Mouse (Mus musculus): ENCODE measurements around the gene Ppfia3. TPM values are rescaled to one million over a fixed set of nuclear protein-coding genes. Genes with fewer than 3 reads are reported as not detected.

The Ppfia3 gene
- polyA plus RNA-seq, 1 experiment from 2014 or later, result 10.7 TPM

- H3K27me3 ChIP-seq (replicated peaks; ENCODE audit: control insufficient read depth, insufficient read depth, low read length), result no peaks in the 10 kb centered on the region
- H3K9ac ChIP-seq (ENCODE audit: low read length), result peak within 1 kb of the TSS; percentile 84
- WGBS, result under 1% methylated on average over 60 of the region's 60 CpGs
- peaks cover 18% of the 10 kb centered on the region for H3K36me3 ChIP-seq (ENCODE audit: control insufficient read depth, insufficient read depth, low read length)
- peaks cover 20% of the 10 kb centered on the region for H3K4me1 ChIP-seq (ENCODE audit: control insufficient read depth, insufficient read depth, low read length)
- peak within 1 kb of the TSS; percentile 97 for H3K27ac ChIP-seq (ENCODE audit: low read depth, low read length)
- peak within 1 kb of the TSS; percentile 65 for H3K4me3 ChIP-seq (ENCODE audit: low read depth, low read length)
- peak; percentile 97 for ATAC-seq
- DNase-seq (ENCODE audit: low spot score), result peak; percentile 100
- H3K4me2 ChIP-seq (ENCODE audit: low read length), result peak within 1 kb of the TSS; percentile 100
- H3K9me3 ChIP-seq (replicated peaks; ENCODE audit: control insufficient read depth, low read length), result no peaks in the 10 kb centered on the region
These were observed 28.9 kb upstream of the Ppfia3 start, which contains the start of gene Snrnp70 for GRCm38 (mm10) chr7:45395578-45396336. TSS of gene Snrnp70 (minus strand) at chr7:45395742.

DNA sequence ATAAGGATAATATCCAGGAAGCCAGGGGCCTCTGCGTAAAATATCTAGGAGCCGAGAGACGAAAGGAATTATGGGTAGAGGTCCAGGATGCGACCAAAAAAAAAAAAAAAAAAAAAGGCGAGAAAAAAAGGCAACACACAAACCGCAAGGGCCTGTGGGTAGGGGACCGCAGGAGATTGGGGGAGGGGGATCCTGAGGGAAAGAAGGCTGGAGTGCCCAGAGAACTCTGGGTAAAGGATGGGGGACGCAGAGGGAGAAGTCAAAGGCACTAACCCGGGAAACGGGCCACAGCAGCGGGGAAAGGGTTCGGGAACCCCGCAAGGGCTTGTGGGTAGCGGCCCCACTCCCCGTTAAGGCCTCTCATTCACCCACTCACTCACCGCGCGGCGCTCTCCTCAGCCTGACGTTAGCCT is 28.3 kb upstream of the Ppfia3 start:
- Histone ChIP-seq H3K4me1 (ENCODE audit: control insufficient read depth, insufficient read depth, low read length) (peaks cover 20% of the 10 kb centered on the region), H3K27ac (ENCODE audit: low read depth, low read length) (peak overlapping the region; percentile 97)
- DNase-seq (ENCODE audit: low spot score), result peak; percentile 90

DNA sequence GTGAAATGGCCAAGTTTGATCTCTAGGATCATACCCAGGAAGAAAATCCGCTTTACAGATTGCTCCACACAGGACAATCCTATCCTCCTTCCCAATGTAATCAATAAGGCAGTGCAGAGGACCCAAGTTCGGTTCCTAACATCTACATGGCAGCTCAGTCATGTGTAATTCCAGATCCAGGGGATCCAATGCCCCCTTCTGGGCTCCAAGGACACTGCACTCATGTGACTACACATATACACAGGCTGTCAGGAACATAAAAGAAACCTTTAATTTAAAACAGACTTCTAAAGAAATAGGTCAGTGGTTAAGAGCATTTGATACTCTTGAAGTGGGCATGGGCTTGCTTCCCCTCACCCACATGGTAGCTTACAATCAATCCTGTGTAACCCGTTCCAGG is 19.3 kb upstream of the Ppfia3 start:
- Histone ChIP-seq H3K4me2 (ENCODE audit: low read length) (no peak overlapping the region), H3K27me3 (replicated peaks; ENCODE audit: control insufficient read depth, insufficient read depth, low read length) (no peaks in the 10 kb centered on the region), H3K36me3 (ENCODE audit: control insufficient read depth, insufficient read depth, low read length) (peaks cover 100% of the 10 kb centered on the region), H3K9me3 (replicated peaks; ENCODE audit: control insufficient read depth, low read length) (no peaks in the 10 kb centered on the region), H3K9ac (ENCODE audit: low read length) (no peak overlapping the region), H3K4me3 (ENCODE audit: low read depth, low read length) (no peak overlapping the region), H3K27ac (ENCODE audit: low read depth, low read length) (no peak overlapping the region), H3K4me1 (ENCODE audit: control insufficient read depth, insufficient read depth, low read length) (no peaks in the 10 kb centered on the region)
- WGBS, result 93% methylated on average over 3 of the region's 3 CpGs
- DNase-seq (ENCODE audit: low spot score) (no peak), ATAC-seq (no peak)

More for the DNA sequence above, 28.3 kb upstream of the Ppfia3 start:
- no peaks in the 10 kb centered on the region for H3K9me3 ChIP-seq (replicated peaks; ENCODE audit: control insufficient read depth, low read length)
- ATAC-seq, result peak; percentile 82
- under 1% methylated on average over 19 of the region's 20 CpGs for WGBS
- peak overlapping the region; percentile 65 for H3K4me3 ChIP-seq (ENCODE audit: low read depth, low read length)
- peak overlapping the region; percentile 84 for H3K9ac ChIP-seq (ENCODE audit: low read length)
- no peaks in the 10 kb centered on the region for H3K27me3 ChIP-seq (replicated peaks; ENCODE audit: control insufficient read depth, insufficient read depth, low read length)
- H3K36me3 ChIP-seq (ENCODE audit: control insufficient read depth, insufficient read depth, low read length), result peaks cover 25% of the 10 kb centered on the region
- peak overlapping the region; percentile 100 for H3K4me2 ChIP-seq (ENCODE audit: low read length)

GRCm38 (mm10) chr7:45376057-45376456 is 9.2 kb upstream of the Ppfia3 start:
- no peak overlapping the region for H3K4me2 ChIP-seq (ENCODE audit: low read length)
- WGBS, result 72% methylated on average over 1 of the region's 1 CpGs
- no peak overlapping the region for H3K9ac ChIP-seq (ENCODE audit: low read length)
- H3K27me3 ChIP-seq (replicated peaks; ENCODE audit: control insufficient read depth, insufficient read depth, low read length), result no peaks in the 10 kb centered on the region
- peaks cover 90% of the 10 kb centered on the region for H3K36me3 ChIP-seq (ENCODE audit: control insufficient read depth, insufficient read depth, low read length)
- no peaks in the 10 kb centered on the region for H3K9me3 ChIP-seq (replicated peaks; ENCODE audit: control insufficient read depth, low read length)
- H3K27ac ChIP-seq (ENCODE audit: low read depth, low read length), result no peak overlapping the region
- no peaks in the 10 kb centered on the region for H3K4me1 ChIP-seq (ENCODE audit: control insufficient read depth, insufficient read depth, low read length)
- DNase-seq (ENCODE audit: low spot score) (peak; percentile 47), ATAC-seq (no peak)
- H3K4me3 ChIP-seq (ENCODE audit: low read depth, low read length), result no peak overlapping the region

- peaks cover 5% of the 10 kb centered on the region; the same call in 1 of the 2 replicates for H3K27me3 ChIP-seq (replicated peaks; ENCODE audit: control insufficient read depth, insufficient read depth, low read length)
- H3K4me1 ChIP-seq (ENCODE audit: control insufficient read depth, insufficient read depth, low read length), result peaks cover 11% of the 10 kb centered on the region
- H3K9ac ChIP-seq (ENCODE audit: low read length), result no peak overlapping the region
- peaks cover 75% of the 10 kb centered on the region for H3K36me3 ChIP-seq (ENCODE audit: control insufficient read depth, insufficient read depth, low read length)
- H3K4me3 ChIP-seq (ENCODE audit: low read depth, low read length), result no peak overlapping the region
- no peaks in the 10 kb centered on the region for H3K9me3 ChIP-seq (replicated peaks; ENCODE audit: control insufficient read depth, low read length)
- ATAC-seq, result no peak
- DNase-seq (ENCODE audit: low spot score), result no peak
- no peak overlapping the region for H3K27ac ChIP-seq (ENCODE audit: low read depth, low read length)
- 96% methylated on average over 8 of the region's 8 CpGs for WGBS
- H3K4me2 ChIP-seq (ENCODE audit: low read length), result no peak overlapping the region
These were observed 7.8 kb upstream of the Ppfia3 start for GRCm38 (mm10) chr7:45374620-45375019.

GRCm38 (mm10) chr7:45372371-45372770 is 5.6 kb upstream of the Ppfia3 start:
- no peak for ATAC-seq
- peaks cover 53% of the 10 kb centered on the region for H3K36me3 ChIP-seq (ENCODE audit: control insufficient read depth, insufficient read depth, low read length)

DNA sequence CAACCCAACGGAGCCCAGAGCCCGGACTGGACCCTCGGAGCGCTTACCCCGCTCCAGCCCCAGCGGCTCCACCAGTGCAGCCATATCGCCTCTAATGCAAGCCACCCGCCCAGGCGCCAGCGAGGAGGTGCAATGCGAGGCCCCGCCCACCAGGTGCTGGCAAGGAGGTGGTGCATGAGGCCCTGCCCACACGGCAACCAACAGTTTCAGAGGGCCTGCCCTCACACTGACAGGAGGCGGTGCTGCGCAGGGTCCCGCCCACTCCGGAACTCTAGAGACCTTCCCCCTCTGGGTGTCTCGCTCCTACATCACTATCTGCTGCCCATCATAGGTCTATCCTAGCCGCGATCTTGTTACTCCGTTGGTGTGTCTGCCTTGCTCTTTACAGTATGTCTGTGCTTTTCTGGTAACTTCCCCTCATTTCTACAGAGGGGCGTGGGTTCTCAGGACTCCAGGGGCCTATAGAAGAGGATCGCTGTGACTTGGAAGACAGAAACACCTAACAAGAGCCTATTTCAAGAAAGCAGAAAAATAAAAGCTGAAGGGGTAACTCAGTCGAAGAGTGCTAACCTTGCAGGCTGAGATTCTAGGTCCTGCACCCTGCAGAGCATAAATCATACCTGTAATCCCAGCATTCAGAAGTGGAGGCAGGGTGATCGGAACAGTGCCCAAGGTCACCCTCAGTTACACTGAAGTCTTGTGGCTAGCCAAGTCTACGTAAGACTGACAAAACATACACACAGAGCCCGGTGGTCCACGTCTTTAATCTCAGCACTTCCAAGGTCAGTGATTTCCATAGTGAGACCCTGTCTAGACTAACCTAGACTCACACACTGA is 3.9 kb upstream of the Ppfia3 start, which contains the start of gene Lin7b:
Lin7b (minus strand) TSS at position 109 of the 837 bp plus-strand sequence.
- 12% methylated on average over 28 of the region's 28 CpGs for WGBS
- peak; percentile 46 for ATAC-seq
- peak within 1 kb of the TSS; percentile 92 for H3K4me2 ChIP-seq (ENCODE audit: low read length)

More at GRCm38 (mm10) chr7:45372371-45372770, 5.6 kb upstream of the Ppfia3 start:
- H3K9ac ChIP-seq (ENCODE audit: low read length), result no peak overlapping the region
- DNase-seq (ENCODE audit: low spot score), result no peak
- H3K27me3 ChIP-seq (replicated peaks; ENCODE audit: control insufficient read depth, insufficient read depth, low read length), result peaks cover 6% of the 10 kb centered on the region; the same call in 1 of the 2 replicates
- H3K9me3 ChIP-seq (replicated peaks; ENCODE audit: control insufficient read depth, low read length), result no peaks in the 10 kb centered on the region
- H3K4me2 ChIP-seq (ENCODE audit: low read length), result no peak overlapping the region
- WGBS, result 91% methylated on average over 5 of the region's 5 CpGs
- no peak overlapping the region for H3K27ac ChIP-seq (ENCODE audit: low read depth, low read length)
- peaks cover 19% of the 10 kb centered on the region for H3K4me1 ChIP-seq (ENCODE audit: control insufficient read depth, insufficient read depth, low read length)
- no peak overlapping the region for H3K4me3 ChIP-seq (ENCODE audit: low read depth, low read length)

GRCm38 (mm10) chr7:45369836-45370474 is 3.1 kb upstream of the Ppfia3 start:
- Histone ChIP-seq H3K9me3 (replicated peaks; ENCODE audit: control insufficient read depth, low read length) (no peaks in the 10 kb centered on the region), H3K27me3 (replicated peaks; ENCODE audit: control insufficient read depth, insufficient read depth, low read length) (peaks cover 6% of the 10 kb centered on the region; the same call in 1 of the 2 replicates), H3K36me3 (ENCODE audit: control insufficient read depth, insufficient read depth, low read length) (peaks cover 30% of the 10 kb centered on the region), H3K4me3 (ENCODE audit: low read depth, low read length) (peak overlapping the region; percentile 40), H3K4me2 (ENCODE audit: low read length) (peak overlapping the region; percentile 92), H3K27ac (ENCODE audit: low read depth, low read length) (no peak overlapping the region), H3K9ac (ENCODE audit: low read length) (peak overlapping the region; percentile 60), H3K4me1 (ENCODE audit: control insufficient read depth, insufficient read depth, low read length) (peaks cover 28% of the 10 kb centered on the region)
- WGBS, result 7% methylated on average over 52 of the region's 52 CpGs
- ATAC-seq (no peak), DNase-seq (ENCODE audit: low spot score) (no peak)

More for the DNA sequence above, 3.9 kb upstream of the Ppfia3 start, which contains the start of gene Lin7b:
- peak; percentile 82 for DNase-seq (ENCODE audit: low spot score)
- H3K27me3 ChIP-seq (replicated peaks; ENCODE audit: control insufficient read depth, insufficient read depth, low read length), result peaks cover 6% of the 10 kb centered on the region; the same call in 1 of the 2 replicates
- H3K4me3 ChIP-seq (ENCODE audit: low read depth, low read length), result peak within 1 kb of the TSS; percentile 40
- peaks cover 36% of the 10 kb centered on the region for H3K36me3 ChIP-seq (ENCODE audit: control insufficient read depth, insufficient read depth, low read length)
- peak within 1 kb of the TSS; percentile 60 for H3K9ac ChIP-seq (ENCODE audit: low read length)
- H3K4me1 ChIP-seq (ENCODE audit: control insufficient read depth, insufficient read depth, low read length), result peaks cover 22% of the 10 kb centered on the region
- no peak within 1 kb of the TSS for H3K27ac ChIP-seq (ENCODE audit: low read depth, low read length)
- H3K9me3 ChIP-seq (replicated peaks; ENCODE audit: control insufficient read depth, low read length), result no peaks in the 10 kb centered on the region
